Mouse (Mus musculus) yolk sac, embryonic 10.5 days (tissue): Measurements from ENCODE around the gene Arhgef2.

Source experiments
- DNase-seq: peaks from one replicate; pipeline ENCODE4 v3.0.0-alpha.2; 2017; ENCODE audit warnings: low spot score

The Arhgef2 gene

DNA sequence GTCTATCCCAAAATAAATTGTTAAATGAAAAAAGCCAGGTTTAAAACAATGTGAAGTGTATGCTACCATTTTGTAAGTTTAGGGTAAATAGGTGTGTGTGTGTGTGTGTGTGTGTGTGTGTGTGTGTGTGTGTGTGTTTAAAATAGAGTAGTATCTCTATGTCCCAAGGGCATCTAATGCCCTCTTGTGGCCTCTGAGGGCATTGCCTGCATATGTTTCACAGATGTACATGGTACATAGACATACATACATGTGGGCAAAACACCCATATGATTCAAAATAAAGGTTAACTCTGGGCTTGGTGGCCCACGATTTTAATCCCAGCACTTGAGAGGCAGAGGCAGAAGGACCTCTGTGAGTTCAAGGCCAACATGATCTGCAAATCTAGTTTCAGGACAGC lies 34.9 kb downstream of the Arhgef2 start:
- DNase-seq, result no peak

DNA sequence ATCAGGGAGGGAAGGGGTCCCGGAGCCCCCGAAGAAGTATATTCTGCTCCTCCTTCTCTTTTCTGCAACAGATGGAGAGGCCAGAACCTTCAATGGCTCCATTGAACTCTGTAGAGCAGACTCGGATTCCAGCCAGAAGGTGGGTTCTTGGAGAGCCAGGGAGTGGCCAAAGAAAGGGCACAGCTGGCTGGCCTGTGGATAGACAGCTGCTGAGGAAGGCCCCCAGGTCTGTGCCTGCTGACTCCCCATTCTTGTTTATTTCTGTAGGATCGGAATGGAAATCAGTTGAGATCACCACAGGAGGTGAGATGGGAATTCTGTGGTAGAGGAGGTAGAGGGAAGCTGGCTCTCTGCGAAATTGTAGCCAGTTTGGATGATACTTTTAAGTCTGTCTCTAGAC lies 37.3 kb downstream of the Arhgef2 start:
- DNase-seq, result no peak

DNA sequence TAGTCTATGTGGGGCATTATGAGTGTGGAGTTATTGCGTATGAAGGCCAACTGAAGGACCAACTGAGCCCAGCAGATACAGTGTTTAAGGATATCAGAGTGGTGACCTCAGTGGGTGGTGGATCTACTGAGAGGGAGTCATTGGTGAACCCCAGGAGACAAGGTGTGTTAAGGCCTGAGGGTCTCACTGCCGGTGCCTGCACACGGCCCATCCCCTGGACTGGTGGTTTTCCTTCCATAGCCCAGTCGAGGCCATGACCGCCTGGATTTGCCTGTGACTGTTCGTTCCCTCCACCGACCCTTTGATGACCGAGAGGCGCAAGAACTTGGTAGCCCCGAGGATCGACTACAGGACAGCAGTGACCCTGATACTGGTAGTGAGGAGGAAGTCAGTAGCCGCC lies 40.2 kb downstream of the Arhgef2 start:
- no peak for DNase-seq

DNA sequence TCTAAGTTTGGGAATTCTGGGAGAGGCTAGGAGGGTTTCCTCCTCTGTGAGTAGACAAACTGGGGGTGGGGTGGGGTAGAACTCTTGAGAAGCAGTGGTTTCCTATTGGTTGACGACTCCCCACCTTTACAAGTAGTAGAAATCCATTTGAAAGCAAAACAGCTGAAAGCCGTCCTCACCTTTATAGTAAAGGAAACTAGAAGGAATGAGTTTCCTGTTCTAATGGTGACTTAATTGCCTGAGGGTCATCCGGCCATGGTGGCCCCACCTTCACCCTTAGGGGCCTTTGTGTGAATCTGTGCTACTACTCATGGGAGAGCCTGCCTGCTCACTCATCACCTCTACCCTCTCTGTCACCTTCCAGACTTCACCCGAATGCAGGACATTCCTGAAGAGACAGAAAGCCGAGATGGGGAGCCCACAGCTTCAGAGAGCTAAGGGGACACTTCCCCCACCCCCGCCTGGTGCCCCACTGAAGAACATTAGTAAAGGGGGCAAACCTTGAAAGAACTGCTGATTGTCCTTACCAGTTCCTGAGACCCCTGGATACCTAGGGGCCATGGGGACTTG lies 40.7 kb downstream of the Arhgef2 start:
- DNase-seq, result no peak

DNA sequence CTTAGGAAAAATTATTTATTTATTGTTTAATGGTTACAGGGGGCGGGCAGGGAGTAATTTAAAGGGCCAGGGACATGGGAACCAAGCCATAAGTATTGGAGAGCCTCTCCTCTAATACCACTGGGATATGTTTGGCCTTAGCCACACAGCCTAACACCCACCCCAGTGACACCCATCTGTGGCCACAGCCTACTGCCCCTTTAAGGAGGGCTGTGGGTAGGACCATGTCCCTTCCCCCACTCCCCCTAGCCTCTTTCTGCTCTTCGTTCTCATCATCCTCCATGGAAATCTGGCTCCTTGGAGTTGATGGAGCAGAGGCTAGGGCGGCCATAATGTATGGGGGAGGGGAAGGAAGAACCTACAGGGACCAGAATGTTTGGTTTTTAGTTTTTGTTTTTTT lies 41.3 kb downstream of the Arhgef2 start:
- DNase-seq, result no peak

DNA sequence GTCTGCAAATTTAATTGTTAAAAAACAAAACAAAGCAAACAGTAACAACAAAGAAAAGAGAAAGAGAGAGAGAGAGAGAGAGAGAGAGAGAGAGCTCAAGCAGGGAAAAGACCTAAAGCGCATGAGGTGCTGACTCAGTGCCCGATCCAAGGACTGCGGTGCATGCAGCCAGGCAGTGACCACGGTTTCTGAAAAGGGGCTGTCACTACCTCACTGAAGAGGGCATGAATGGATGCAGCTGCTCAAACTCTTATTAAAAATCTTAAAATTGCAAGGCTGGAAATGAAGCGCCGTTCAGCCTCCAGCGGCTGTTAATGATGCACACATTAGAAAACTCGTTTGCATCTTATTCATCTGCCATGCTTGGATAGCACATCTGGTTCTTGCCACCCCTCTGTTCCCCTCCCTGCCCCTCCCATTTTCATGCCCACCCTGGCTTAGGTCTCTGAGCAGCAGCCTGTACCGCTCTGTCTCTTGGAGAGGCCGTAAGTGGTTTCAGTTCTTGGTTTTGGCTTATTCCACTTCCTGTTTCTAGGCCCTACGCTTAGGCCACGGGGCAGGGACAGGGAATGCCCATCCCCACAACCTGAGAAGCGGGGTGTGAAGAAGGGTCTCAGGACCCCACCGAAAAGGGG lies 42.1 kb downstream of the Arhgef2 start:
- no peak for DNase-seq

DNA sequence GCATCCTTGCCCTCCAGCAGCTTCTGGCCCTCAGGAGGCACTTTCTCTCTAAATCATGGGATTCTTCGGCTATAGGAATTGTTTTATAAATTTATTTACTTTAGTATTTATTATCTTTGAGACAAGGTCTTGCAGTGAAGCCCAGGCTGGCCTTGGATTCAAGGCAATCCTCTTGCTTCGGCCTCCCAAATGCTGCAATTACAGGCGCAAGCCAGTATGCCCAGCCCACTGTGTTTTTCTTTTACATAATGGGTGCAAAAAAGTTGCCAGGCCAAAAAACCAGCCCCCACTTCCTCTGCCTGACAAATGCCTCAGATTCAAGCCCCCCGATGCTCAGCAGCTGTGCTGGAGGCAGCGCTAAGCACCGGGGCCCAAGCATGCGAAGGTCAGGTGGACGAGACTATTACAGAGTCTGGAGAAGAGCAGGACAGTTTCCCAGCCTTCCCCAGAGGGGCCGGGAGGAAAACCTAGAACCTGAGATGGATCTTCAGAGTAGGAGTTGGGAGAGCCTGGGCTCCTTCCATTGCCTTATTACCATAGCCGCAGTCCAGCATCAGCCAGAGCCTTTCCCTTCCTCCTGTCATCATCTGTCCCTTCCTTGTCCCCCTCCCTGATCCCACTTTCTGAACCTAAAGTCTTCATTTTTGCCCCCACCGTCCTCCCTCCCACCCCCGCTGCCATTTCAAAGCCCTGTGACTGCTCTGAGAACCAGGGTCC lies 42.8 kb downstream of the Arhgef2 start:
- DNase-seq, result no peak

DNA sequence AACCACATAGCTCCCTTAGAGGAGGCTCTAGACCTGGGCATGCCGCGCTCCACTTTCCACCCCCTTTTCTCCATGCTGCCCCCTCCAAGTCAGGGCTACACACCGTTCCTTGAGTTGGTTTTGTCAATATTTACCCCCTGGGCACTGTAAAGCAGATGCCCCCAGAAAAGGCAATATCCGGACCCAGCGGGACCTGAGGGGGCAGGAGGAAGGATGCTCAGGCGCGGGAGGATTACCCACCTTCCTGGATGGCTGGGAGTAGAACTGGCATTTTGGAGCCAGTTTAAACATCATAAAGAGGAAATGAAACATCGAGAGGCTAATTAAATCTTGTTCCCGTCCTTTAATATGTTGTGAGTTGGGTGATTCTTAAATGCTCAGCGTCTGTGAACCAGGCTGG lies 43.4 kb downstream of the Arhgef2 start:
- no peak for DNase-seq

DNA sequence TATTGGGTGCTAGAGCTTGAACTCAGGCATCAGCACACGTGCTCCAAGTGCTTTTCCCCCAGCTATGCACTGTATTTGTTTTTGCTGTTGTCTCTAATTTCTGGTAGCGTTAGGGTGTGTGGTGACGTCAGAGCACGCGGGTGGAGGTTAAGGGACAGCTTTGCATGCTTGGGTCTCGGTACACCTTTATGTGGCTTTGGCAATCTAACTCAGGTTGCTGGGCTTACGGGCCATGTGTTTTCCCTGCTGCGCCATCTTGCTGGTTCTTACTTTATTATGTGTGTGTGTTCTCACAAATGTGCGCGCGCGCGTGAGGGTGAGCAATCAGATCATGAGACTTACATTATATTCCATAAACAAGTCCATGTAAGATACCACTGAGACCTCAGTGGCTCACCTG lies 44.2 kb downstream of the Arhgef2 start:
- no peak for DNase-seq

DNA sequence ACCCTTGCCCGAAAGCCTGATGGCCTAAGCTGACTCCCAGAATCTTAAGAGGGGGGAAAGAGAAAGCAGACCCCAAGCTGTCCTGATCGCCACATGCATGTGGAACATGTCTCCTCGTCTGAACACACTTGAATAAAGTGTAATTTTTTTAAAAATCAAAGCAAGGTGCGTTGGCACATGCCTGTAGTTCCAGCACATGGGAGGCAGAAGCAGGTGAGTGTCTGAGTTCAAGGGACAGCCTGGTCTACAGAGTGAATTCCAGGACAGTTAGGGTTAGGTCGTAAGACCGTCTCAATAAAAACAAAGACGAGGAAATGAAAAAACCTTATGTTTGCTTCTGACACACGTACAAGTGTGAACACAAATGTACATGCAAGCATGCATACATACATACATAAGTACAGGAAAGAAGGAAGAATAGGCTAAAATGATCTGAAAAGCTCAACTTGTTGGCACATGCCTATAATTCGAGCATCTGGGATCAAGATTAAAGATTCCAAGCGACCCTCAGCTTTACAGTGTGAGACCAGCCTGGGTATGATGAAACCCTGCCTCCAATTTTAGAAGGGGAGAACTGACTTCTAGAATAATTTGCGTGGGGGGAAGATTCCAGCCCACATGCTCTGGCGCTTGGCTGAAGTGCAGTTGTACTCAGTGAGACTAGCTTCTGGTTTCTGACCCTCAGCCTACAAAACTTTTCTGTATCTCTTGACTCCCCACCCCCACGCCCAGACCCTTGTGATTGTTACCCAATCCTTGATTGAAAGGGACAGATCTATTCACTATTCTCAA lies 45.1 kb downstream of the Arhgef2 start:
- no peak for DNase-seq

DNA sequence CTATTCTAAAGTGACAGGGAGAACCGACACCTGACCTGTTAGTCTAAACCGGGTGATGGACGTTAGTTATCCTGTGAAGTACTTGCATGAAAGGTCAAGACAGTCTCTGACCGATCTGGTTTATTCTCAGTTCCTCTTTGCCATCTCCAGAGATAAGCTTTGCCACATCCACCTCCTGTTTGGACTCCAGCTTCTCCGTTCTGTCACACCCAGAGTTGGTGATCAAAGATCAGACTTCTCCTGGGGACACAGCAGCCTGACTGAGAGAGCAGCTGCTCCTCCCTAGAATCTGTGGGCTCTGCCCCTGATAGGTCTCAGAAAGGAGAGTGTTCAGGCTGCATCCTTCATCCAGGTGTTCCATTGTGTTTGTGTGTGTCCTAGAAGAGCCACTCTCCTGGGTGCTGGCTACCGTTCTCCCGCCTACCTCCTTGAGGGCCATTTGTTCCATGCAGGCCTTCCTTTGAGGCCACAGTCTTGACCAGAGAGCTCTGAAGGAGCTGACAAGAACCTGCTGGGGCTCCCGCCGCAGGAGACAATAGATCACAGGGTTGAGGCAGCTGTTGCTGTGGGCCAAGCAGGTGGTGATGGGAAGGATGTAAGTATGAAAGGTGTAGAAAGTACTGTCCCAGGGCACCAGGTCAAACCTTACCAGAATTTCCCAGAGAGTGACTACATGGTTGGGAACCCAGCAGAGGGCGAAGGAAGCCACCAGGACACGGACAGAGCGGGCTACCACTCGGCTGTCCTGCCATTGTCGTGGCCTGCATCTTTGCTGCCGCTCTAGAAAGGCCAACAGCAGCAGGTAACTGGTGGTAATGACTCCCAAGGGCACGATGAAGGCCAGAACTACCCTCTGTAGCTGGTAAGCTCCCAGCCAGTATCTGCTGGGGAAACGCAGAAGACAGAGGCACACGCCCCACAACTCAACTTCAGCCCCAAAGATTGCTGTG lies 46.2 kb downstream of the Arhgef2 start:
- no peak for DNase-seq

DNA sequence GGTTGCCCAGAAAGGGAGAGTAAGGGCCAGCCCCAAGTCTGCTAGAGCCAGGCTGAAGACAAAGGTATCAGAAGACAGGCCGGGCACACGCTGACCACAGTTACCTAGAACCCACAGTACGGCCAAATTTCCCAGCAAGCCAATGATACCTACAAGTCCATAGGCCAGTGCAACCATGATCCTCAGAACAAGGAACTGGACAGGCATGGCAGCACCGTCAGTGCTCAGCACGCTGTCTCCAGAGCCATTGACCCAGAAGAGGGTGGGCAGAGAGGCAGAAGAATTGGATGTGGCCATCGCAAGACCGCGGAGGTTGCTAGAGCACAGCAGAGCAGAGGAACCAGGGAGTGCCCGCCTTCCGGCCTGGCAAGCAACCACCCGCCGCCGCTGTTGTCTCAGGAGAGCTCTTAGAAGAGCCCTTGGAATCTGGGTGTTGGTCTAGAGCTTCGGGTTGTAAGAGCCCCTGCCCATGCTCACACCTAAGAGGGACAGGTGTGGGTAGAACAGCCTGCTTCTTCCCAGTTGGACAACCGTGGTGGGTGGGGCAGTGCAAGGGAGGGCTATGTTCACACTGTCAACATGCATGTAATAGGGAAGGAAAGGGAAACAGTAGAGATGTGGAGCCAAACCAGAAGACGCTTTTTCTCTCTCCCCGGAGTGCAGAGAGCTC lies 47.2 kb downstream of the Arhgef2 start, which contains the start of gene Rxfp4:
Gene Rxfp4, minus strand, starts transcription at position 297 of the 670 bp plus-strand sequence.
- DNase-seq, result no peak

DNA sequence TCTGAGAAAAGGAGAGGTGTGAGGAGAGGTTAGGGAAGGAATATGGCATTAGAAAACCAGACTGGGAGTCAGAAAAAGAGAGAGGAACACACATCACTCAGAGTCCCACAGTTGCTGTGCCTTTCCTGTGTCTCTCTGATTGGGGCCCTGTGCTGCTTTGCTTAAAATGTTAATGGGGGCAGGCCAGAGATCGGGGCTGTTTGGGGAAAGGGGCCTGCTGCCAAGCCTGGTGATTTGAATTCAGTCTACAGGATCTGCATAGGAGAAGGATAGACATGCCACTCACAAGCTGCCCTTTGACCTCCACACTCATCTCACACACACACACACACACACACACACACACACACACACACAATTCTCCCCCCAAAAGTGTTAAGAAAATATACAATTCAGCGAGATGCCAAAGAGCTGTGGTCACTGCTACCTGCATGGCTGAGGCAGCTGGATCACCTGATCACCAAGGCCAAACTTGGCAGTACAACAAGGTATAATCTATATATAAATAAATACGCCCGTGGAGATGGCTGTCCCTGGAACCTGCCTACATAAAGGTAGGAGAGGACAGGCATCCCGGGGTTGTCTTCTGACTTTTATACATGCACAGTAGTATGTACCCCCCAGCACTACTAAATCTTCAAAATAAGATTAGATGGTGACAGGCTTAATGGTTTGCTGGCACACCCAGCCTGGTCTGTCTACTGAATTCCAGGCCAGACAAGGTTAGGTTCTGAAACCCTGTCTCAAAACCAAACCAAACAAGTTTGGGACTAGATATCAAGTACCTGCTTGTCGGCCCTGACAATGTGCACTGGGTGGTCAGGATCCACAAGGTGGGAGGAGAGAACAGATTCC lies 48.0 kb downstream of the Arhgef2 start:
- DNase-seq, result no peak

DNA sequence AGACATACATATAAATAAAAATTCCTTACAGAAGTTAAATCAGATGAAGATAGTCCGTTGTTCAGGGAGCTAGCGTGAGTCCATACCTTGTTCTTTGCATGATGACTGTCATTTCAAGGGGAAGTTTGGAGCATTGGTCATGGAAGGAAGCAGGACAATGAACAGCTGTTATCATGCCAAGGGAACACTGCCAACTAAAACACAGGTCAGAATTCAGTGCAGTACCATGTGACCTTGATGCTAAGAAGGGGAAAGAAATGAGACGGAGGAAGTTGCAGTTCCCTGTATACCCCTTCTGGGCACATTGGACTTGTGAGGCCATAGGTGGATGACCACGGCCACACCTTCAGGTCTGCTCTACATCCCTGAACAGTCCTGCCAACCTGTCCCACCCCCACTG lies 48.9 kb downstream of the Arhgef2 start:
- DNase-seq, result no peak

DNA sequence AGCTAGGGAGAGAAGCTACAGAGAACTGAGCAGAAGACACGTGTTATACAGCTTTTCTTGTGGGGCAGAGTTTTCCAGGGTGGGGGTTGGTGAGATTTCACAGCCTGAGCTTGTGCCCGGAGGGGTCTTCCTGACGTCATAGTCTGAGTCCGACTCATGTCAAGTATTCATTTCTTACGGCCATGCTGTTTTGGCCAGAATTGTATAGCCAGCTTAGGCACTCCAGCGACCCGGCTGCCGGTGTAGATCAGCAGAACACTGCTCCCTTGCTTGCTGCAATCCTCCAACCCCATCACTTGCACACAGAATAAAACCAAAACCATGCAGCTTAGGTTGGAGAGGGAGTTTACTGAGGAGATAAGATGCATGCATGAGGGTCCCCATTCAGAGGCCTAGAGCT lies 49.9 kb downstream of the Arhgef2 start:
- DNase-seq, result no peak

DNA sequence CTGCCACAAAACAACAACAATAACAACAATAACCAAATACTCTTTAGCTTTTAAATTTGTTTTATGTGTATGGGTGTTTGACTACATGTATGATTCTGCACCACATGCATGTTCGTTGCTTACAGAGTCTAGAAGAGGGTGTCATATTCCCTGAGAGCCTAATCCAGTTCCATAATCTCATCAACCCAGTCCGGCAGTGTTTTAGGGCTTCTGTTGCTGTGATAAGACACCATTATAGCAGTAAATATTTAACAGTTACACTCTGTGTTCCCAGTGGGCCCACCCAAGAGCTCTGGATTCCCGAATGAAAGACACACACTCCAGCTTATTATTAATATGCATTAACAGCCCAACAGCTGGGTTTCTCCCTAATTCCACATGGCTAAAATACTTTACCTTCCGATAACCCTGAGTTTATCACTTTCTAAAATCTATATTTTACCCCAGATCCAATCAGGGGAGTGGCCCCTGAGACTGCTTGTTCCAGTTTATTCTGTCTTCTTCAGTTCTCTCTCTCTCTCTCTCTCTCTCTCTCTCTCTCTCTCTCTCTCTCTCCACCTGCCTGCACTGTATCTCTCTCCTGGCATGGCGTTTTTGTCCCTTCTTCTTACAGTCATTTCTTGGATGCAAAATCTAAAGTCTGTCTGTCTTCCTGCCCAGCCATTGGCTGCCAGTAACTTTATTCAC lies 52.8 kb downstream of the Arhgef2 start:
- DNase-seq, result no peak

DNA sequence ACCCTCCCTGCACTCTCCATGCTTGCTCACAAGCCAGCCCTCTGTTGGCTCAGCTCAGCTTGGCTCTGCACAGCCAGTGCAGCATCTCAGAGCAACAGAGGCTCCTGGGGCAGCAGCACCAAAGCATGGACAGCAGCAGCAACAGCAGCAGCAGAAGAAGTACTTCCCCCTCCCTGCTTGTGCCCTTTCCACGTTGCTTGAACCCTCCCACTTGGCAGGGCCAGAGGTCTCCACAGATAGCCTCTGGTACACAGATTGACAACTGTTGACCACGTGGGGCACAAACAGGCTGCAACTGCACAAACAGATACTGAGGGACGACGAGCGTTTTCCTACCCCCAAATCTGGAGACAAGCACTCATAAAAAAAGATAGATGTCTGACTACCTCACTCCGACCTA lies 54.0 kb downstream of the Arhgef2 start:
- no peak for DNase-seq

DNA sequence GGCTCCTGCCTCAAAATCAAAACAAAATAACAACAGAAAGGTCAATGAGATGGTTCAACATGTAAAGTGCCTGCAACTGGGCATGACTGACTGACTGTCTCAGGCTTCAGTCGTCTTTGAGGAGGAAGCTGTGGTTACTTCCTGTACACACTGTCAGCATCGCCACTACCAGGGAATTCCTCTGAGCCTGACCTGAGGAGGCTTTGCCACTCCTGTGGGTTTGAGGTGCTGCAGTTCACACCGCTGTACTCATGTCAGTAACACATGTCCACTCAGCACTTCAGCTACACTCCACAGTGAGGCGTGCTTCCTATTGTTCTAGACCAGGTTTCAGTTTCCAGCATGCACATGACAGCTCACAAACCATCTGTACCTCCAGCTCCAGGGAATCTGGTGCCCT lies 58.3 kb downstream of the Arhgef2 start:
- no peak for DNase-seq

DNA sequence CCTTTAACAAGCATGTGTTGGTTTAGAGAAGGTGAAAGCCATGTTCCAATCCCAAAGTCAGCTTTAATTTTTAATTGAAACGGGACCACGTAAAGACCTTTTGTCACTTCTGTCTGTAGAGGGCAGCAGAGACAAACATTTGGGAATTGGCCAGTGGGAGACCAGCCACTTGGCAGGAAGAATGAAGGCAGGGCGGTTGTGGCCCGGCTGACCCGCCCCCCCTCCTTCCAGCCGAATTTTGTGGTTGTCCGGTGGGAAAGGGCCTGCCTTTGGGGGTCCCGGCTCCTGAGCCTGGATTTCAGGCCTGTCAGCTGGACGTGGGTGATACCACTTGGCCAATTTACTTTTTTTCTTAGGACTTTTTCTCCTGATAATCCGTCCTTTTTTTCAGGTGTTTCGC lies 71.6 kb downstream of the Arhgef2 start:
- DNase-seq, result peak; percentile 78

DNA sequence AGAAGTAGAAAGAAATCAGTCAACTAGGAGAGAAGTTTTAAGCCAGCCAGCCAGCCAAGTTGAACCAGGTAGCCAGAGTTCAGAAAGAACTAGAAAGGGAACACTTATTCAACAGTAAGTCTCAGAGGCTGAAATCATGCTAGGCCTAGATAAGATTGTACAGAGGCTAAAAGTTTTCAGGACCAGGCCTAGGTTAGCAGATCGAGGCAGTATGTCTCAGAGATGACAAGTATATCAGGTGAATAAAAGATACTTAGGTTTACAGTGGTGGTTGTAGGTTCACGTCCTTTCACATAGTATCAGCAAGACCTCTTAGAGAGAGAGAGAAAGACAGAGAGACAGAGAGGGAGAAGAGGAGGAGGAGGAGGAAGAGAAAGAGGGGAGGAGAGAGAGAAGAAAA lies 78.0 kb downstream of the Arhgef2 start:
- no peak for DNase-seq
